Mouse (Mus musculus): ENCODE measurements around the gene Kcnk7. TPM values are rescaled to one million over a fixed set of nuclear protein-coding genes. Genes with fewer than 3 reads are reported as not detected.

The Kcnk7 gene
- polyA plus RNA-seq, 1 experiment: 0.19 TPM

DNA sequence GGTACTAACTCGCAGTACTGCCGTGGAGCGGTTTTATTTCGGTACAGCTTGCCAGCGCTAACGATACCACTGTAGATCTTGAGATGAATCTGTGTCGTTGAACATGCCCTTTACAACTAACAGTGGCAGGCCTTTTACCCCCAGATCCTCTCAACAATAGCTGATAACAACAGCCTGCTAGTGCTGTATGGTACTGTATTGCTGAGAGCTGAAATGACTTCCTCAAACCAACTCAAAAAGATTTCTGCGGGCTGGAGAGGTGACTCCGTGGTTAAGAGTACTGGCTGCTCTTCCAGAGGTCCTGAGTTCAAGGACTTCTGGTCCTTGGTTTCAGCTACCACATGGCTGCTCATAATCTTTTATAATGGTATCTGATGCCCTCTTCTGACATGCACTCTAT lies 30.2 kb downstream of the Kcnk7 start:
- H3K79me3 ChIP-seq (ENCODE audit: low read depth): peaks cover 10% of the 10 kb centered on the region
- peaks cover 16% of the 10 kb centered on the region for H3K27me3 ChIP-seq (ENCODE audit: control insufficient read depth, insufficient read depth, insufficient read length)
- H3K79me2 ChIP-seq (ENCODE audit: control insufficient read depth, insufficient read depth): peaks cover 23% of the 10 kb centered on the region
- H3ac ChIP-seq (ENCODE audit: control insufficient read depth, insufficient read length, low read depth): no peak overlapping the region
- no peak overlapping the region for H3K4me3 ChIP-seq (ENCODE audit: insufficient read depth, poor library complexity, severe bottlenecking)
- peaks cover 10% of the 10 kb centered on the region for H3K36me3 ChIP-seq (ENCODE audit: control insufficient read depth, insufficient read depth)
- TF ChIP-seq USF1 (IDR thresholded peaks at IDR 0.05; ENCODE audit: low read depth) (no peak), MAX (IDR thresholded peaks at IDR 0.05) (no peak), MYOD1 (IDR thresholded peaks at IDR 0.05; ENCODE audit: control insufficient read depth, insufficient read length, low read depth) (no peak), CEBPB (IDR thresholded peaks at IDR 0.05; ENCODE audit: low read depth) (no peak), MYOG (IDR thresholded peaks at IDR 0.05; ENCODE audit: control insufficient read depth, extremely low read depth, insufficient read length) (no peak), CTCF (IDR thresholded peaks at IDR 0.05; ENCODE audit: control insufficient read depth, insufficient read depth, insufficient read length) (no peak), FOSL1 (IDR thresholded peaks at IDR 0.05; ENCODE audit: insufficient read depth, low read length, poor library complexity, severe bottlenecking) (no peak)

GRCm38 (mm10) chr19:5739446-5739845 lies 35.3 kb downstream of the Kcnk7 start:
- Histone ChIP-seq H3K36me3 (ENCODE audit: control insufficient read depth, insufficient read depth) (no peaks in the 10 kb centered on the region), H3ac (ENCODE audit: control insufficient read depth, insufficient read length, low read depth) (no peak overlapping the region), H3K79me2 (ENCODE audit: control insufficient read depth, insufficient read depth) (peaks cover 29% of the 10 kb centered on the region), H3K79me3 (ENCODE audit: low read depth) (peaks cover 15% of the 10 kb centered on the region), H3K27me3 (ENCODE audit: control insufficient read depth, insufficient read depth, insufficient read length) (peaks cover 16% of the 10 kb centered on the region), H3K4me3 (ENCODE audit: insufficient read depth, poor library complexity, severe bottlenecking) (no peak overlapping the region)
- TF ChIP-seq MAX (IDR thresholded peaks at IDR 0.05) (no peak), USF1 (IDR thresholded peaks at IDR 0.05; ENCODE audit: low read depth) (no peak), MYOD1 (IDR thresholded peaks at IDR 0.05; ENCODE audit: control insufficient read depth, insufficient read length, low read depth) (no peak), CTCF (IDR thresholded peaks at IDR 0.05; ENCODE audit: control insufficient read depth, insufficient read depth, insufficient read length) (no peak), CEBPB (IDR thresholded peaks at IDR 0.05; ENCODE audit: low read depth) (no peak), MYOG (IDR thresholded peaks at IDR 0.05; ENCODE audit: control insufficient read depth, extremely low read depth, insufficient read length) (no peak), FOSL1 (IDR thresholded peaks at IDR 0.05; ENCODE audit: insufficient read depth, low read length, poor library complexity, severe bottlenecking) (no peak)

GRCm38 (mm10) chr19:5740320-5741317 lies 36.5 kb downstream of the Kcnk7 start, which contains the start of gene Ltbp3:
TSS of gene Ltbp3 (plus strand) at chr19:5740904.
- peaks cover 9% of the 10 kb centered on the region for H3K36me3 ChIP-seq (ENCODE audit: control insufficient read depth, insufficient read depth)
- peaks cover 25% of the 10 kb centered on the region for H3K79me3 ChIP-seq (ENCODE audit: low read depth)
- H3K4me3 ChIP-seq (ENCODE audit: insufficient read depth, poor library complexity, severe bottlenecking): peak within 1 kb of the TSS; percentile 60
- TF ChIP-seq CEBPB (IDR thresholded peaks at IDR 0.05; ENCODE audit: low read depth) (no peak), MYOD1 (IDR thresholded peaks at IDR 0.05; ENCODE audit: control insufficient read depth, insufficient read length, low read depth) (no peak), USF1 (IDR thresholded peaks at IDR 0.05; ENCODE audit: low read depth) (no peak), MYOG (IDR thresholded peaks at IDR 0.05; ENCODE audit: control insufficient read depth, extremely low read depth, insufficient read length) (no peak), MAX (IDR thresholded peaks at IDR 0.05) (no peak), FOSL1 (IDR thresholded peaks at IDR 0.05; ENCODE audit: insufficient read depth, low read length, poor library complexity, severe bottlenecking) (no peak), CTCF (IDR thresholded peaks at IDR 0.05; ENCODE audit: control insufficient read depth, insufficient read depth, insufficient read length) (no peak)
- peaks cover 40% of the 10 kb centered on the region for H3K79me2 ChIP-seq (ENCODE audit: control insufficient read depth, insufficient read depth)
- peaks cover 13% of the 10 kb centered on the region for H3K27me3 ChIP-seq (ENCODE audit: control insufficient read depth, insufficient read depth, insufficient read length)
- H3ac ChIP-seq (ENCODE audit: control insufficient read depth, insufficient read length, low read depth): peak within 1 kb of the TSS; percentile 94

- Histone ChIP-seq H3K27me3 (ENCODE audit: control insufficient read depth, insufficient read depth, insufficient read length) (peaks cover 6% of the 10 kb centered on the region), H3ac (ENCODE audit: control insufficient read depth, insufficient read length, low read depth) (peak overlapping the region; percentile 94), H3K4me3 (ENCODE audit: insufficient read depth, poor library complexity, severe bottlenecking) (peak overlapping the region; percentile 60), H3K79me2 (ENCODE audit: control insufficient read depth, insufficient read depth) (peaks cover 52% of the 10 kb centered on the region), H3K36me3 (ENCODE audit: control insufficient read depth, insufficient read depth) (peaks cover 18% of the 10 kb centered on the region), H3K79me3 (ENCODE audit: low read depth) (peaks cover 29% of the 10 kb centered on the region)
- no peak for TF ChIP-seq MAX (IDR thresholded peaks at IDR 0.05)
- no peak for TF ChIP-seq MYOD1 (IDR thresholded peaks at IDR 0.05; ENCODE audit: control insufficient read depth, insufficient read length, low read depth)
- no peak for TF ChIP-seq FOSL1 (IDR thresholded peaks at IDR 0.05; ENCODE audit: insufficient read depth, low read length, poor library complexity, severe bottlenecking)
- TF ChIP-seq USF1 (IDR thresholded peaks at IDR 0.05; ENCODE audit: low read depth): no peak
These were observed 37.6 kb downstream of the Kcnk7 start for GRCm38 (mm10) chr19:5741641-5742240.

DNA sequence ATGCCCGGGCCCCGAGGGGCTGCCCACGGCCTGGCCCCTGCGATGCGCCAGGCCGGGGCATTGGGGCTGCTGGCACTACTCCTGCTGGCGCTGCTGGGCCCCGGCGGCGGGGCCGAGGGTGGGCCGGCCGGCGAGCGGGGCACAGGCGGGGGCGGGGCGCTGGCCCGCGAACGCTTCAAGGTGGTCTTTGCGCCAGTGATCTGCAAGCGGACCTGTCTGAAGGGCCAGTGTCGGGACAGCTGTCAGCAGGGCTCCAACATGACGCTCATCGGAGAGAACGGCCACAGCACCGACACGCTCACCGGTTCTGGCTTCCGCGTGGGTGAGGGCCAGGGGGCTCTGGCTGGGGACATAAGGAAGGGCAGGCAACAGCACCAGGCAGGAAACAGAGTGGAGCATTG lies 38.1 kb downstream of the Kcnk7 start:
- H3K79me3 ChIP-seq (ENCODE audit: low read depth): peaks cover 29% of the 10 kb centered on the region
- peak overlapping the region; percentile 60 for H3K4me3 ChIP-seq (ENCODE audit: insufficient read depth, poor library complexity, severe bottlenecking)
- peaks cover under 1% of the 10 kb centered on the region for H3K27me3 ChIP-seq (ENCODE audit: control insufficient read depth, insufficient read depth, insufficient read length)
- TF ChIP-seq MYOG (IDR thresholded peaks at IDR 0.05; ENCODE audit: control insufficient read depth, extremely low read depth, insufficient read length): no peak
- no peak for TF ChIP-seq MYOD1 (IDR thresholded peaks at IDR 0.05; ENCODE audit: control insufficient read depth, insufficient read length, low read depth)
- TF ChIP-seq CEBPB (IDR thresholded peaks at IDR 0.05; ENCODE audit: low read depth): no peak
- TF ChIP-seq CTCF (IDR thresholded peaks at IDR 0.05; ENCODE audit: control insufficient read depth, insufficient read depth, insufficient read length): no peak
- H3ac ChIP-seq (ENCODE audit: control insufficient read depth, insufficient read length, low read depth): peak overlapping the region; percentile 94
- H3K79me2 ChIP-seq (ENCODE audit: control insufficient read depth, insufficient read depth): peaks cover 52% of the 10 kb centered on the region
- peaks cover 22% of the 10 kb centered on the region for H3K36me3 ChIP-seq (ENCODE audit: control insufficient read depth, insufficient read depth)

Measured in C2C12 (cell line).